Mouse (Mus musculus) adipocyte (in vitro differentiated cells): ENCODE data around the gene Fzd1.

ENCODE experiments used
- DNase-seq: peaks from one replicate; pipeline ENCODE4 v3.0.0-alpha.2; 2016; ENCODE audit warnings: low spot score

Gene Fzd1

GRCm38 (mm10) chr5:4757902-4758301 is at the start of gene Fzd1:
Gene Fzd1, minus strand, starts transcription at chr5:4758035.
- peak; percentile 96 for DNase-seq

GRCm38 (mm10) chr5:4805228-4805627 is 47.4 kb upstream of the Fzd1 start:
- no peak for DNase-seq

GRCm38 (mm10) chr5:4803708-4804107 is 45.9 kb upstream of the Fzd1 start:
- DNase-seq = no peak

DNA sequence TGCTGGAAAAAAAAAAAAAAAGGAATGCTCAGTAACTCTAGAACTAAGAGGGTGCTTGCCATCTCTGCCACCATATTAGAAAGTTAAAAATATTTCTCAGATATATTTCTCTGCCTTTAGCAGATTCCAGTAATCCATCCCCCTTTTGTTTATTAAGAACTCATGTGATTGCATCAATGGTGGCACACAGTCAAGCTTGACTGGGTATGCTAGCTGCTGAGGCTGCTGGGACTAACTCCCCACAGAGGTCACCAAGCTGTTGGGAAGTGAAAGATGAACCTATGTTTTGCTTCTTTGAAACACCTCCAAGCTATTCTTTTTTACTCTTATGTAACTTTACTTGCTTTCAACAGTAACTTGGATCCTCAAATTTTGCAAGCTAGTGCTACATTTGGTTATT is 44.1 kb upstream of the Fzd1 start:
- DNase-seq = peak; percentile 87

DNA sequence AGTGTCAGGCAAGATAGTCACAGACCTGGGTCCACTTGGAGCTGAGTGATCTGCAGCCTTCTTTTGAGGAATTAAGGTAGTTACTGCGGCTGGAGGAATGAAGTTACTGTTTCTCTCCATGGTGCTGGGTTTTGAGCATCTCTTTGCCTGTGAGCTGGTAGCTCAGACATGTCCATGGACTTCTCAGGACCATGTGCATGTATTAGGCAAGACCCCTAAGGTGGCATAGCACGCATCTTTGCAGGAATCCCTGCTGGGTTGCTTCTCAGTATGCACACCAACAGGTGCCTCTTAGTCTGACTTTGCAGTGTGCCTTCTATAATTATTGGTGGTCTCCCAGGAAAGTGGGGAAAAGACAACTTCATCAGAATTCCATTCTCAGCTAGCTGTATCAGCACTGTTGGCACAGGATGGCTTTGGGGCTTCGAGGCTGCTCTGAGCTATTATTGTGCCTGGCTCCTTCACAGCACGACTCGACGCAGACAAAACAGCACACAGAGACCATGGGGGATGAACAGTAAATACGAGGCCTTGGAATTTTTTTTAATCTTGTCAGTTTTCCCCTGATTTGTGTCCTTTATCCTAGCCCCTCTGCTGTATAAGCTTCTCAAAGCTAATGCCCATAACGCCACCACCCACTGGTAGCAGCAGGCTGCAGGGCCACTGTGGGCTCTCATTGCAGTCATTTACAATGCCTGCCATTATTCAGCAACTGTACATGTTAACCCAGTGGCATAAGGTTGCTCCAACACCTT is 43.4 kb upstream of the Fzd1 start:
- DNase-seq = no peak

GRCm38 (mm10) chr5:4791219-4791618 is 33.4 kb upstream of the Fzd1 start:
- DNase-seq = no peak

DNA sequence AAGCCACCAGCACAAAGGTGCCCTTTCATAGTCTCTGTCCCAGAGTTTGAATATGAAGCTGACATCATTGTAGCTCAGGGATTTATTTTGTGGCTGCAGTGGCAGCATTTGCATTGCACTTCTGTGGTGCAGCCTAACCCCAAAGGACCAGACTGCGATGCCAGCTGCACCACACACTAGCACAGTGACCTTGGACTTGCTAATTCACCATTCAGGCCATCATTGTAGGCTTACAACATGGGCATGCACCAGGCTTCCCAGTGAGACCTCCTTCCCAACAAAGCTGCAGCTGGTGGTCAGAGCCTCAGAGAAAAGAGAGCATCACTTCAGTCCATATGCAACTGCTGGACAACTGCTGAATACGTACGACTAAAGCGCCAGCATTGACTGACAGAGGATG is 32.4 kb upstream of the Fzd1 start:
- DNase-seq = no peak

DNA sequence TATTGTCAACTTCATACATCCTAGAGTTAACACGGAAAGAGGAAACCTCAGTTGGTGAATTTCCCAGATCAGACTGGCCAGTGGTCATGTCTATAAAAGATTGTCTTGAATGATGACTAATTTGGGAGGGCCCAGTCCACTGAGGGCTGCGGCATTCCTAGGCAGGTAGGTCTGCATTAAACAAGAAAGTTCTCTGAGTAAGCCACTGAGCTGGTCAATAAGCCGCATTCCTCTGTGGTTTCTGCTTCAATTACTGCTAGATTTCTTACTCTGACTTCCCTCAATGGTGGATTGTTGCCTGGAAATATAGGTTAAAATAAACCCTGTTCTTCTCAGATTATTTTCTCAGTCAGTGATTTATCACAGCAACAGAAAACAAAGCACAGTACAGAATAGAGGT is 30.6 kb upstream of the Fzd1 start:
- no peak for DNase-seq

- DNase-seq = no peak
Observed at GRCm38 (mm10) chr5:4786816-4787215, 29.0 kb upstream of the Fzd1 start.

DNA sequence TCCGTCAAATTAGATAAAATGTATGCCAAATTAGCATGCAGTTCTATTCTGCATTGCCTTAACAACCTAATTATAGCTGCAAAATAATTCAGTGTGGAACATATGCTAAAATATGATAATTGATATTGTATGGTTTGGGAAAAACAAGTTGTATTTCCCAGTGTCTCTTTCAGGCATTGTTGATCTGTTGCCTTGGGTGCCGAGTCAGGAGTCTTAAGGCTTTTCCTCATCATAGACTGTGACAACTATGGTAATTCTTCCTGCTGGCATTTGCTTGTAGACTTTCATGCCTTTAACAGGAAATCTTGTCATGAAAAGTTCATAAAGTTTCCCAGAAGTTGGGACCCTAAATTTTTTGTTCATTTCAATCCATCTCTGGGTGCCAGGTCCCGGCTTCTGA is 20.4 kb upstream of the Fzd1 start:
- DNase-seq = no peak

DNA sequence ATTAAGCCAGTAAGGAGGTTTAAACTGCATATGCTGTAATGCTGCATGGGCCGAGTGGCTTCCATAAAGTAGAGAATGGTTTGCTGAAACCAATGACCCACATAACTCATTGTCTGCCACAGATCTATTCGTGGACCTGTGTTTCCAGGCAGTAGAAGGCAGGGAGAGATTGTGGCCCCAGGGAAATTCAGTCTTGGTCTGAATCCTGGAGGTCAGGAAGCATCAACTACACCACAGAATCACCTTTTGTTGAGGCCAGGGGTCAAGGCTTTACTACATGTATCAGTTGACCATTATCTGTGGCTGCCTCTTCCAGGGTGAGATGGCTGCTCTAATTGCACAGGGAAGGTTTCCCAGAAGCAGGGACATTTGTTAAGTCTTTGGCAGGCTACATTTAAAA is 18.7 kb upstream of the Fzd1 start:
- DNase-seq = peak; percentile 34

DNA sequence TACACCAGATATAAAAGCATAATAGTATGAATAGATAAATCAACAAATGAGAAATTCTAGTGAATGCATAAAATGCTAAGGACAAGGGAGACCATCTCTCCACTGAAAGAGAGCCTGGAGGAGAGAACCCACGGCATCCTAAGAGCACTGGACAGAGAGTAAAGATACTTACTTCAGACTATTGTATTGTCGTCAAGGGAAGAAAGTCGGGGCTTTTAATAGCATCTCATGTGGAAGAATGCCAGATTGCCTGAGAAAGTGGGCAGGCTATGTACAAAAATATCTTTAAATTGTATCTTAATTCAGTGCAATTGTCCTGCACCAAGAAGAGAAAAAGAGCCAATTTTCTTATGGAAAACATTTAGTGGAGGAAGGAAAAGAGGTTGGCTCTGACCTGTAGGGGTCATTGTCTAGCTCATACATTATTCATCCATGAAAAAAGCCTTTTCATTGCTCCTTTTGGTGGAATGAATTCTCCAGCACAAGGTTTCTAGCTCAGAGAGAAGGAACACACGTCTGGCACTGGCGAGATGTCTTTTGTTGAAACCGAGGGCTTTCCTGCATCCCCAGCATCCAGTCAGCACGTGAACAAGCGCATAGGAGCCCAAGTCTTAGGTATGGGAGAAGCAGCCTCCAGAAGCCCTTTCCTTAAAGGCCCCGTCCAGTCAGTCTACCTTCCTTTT is 15.4 kb upstream of the Fzd1 start:
- no peak for DNase-seq

GRCm38 (mm10) chr5:4770609-4771008 is 12.8 kb upstream of the Fzd1 start:
- no peak for DNase-seq

DNA sequence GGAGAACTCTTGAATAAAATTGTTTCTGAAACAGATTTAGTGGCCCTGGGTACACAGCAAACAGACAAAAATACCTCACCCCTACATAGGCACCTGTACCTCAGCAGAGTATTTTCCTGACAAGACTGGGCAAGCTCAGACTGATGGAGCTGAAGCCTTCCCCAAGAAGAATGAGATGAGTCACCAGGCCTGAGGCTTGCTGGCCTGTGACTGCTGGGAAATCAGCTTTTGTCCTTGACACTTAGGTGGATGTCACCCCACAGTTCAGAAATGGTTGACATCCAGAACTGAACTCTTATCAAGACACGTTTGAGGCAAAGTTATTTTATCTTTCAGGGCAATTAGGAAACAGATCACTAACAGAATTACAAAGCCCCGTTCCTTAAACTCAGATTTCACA is 10.1 kb upstream of the Fzd1 start:
- no peak for DNase-seq

DNA sequence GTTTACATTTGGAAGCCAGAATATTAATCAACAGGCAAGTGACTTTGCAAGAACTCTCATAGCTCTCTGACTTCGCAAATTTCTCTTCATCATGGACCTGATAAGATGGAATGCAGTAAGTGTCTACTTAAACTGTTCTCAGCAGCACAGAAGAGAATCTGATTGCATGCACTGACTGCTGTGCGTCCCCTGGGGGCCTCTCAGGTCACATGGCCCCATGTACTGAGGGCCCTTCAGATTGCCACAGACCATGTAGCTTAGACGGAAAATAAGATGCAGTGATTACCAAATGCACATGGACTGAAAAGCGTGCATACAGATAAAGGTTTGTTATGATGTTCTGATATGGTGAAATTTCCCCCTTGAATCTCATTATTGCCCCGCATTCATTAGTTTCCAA is 8.9 kb upstream of the Fzd1 start:
- DNase-seq = no peak

GRCm38 (mm10) chr5:4761891-4762290 is 4.1 kb upstream of the Fzd1 start:
- DNase-seq = no peak

GRCm38 (mm10) chr5:4758331-4759080 is 671 bp upstream of the Fzd1 start:
- DNase-seq = no peak

DNA sequence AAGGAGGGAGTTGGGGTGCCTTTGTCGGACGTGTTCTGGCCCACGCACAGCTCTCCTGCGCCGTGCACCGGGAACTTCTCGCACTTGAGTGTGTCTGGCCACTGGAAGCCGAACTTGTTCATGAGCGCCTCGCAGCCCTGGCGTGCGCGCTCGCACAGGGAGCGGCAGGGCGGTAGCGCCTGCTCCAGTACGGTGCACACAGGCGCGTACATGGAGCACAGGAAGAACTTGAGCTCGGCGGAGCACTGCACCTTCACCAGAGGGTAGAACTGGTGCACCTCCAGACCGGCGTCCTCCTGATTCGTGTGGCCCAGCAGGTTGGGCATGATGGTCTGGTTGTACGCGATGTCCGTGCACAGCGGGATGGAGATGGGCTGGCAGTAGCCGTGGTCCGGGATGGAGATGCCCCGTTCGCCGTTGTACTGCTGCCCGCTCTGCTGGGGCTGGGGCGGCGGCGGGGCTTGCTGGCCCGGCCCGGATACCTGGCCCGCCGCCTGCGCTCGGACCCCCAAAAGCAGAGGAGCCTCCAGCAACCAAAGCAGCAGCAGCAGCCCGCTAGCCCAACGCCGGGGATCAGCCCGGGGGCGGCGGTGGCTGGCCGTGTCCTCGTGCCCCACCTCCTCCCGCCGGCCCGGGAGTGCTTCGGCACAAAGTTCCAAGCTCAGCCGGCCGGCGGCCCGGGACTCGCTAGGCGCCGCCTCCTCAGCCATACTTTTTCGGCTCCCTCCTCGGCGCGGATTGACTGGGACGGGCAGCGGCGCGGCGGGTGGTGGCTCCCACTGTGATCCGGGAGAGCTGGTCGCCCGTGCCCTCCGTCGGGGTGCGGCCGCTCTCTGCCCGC is 744 bp downstream of the Fzd1 start:
- DNase-seq = peak; percentile 79

DNA sequence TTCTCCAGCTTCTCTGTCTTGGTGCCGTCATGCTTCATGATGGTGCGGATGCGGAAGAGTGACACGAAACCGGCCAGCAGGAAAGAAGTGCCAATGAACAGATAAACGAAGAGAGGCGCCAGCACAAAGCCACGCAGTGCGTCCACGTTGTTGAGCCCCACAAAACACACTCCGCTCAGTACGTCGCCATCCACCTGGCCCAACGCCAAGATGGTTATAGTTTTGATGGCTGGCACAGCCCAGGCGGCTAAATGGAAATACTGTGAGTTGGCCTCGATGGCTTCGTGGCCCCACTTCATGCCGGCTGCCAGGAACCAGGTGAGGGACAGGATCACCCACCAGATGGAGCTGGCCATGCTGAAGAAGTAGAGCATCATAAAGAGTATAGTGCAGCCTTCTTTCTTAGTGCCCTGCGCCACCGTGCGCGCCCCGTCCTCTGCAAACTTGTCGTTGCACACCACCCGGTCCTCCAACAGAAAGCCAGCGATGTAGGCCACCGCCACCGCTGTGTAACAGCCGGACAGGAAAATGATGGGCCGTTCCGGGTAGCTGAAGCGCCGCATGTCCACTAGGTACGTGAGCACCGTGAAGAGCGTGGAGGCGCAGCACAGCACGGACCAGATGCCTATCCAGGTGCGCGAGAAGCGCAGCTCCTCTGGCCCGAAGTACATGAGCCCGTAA is 1.7 kb downstream of the Fzd1 start:
- no peak for DNase-seq

DNA sequence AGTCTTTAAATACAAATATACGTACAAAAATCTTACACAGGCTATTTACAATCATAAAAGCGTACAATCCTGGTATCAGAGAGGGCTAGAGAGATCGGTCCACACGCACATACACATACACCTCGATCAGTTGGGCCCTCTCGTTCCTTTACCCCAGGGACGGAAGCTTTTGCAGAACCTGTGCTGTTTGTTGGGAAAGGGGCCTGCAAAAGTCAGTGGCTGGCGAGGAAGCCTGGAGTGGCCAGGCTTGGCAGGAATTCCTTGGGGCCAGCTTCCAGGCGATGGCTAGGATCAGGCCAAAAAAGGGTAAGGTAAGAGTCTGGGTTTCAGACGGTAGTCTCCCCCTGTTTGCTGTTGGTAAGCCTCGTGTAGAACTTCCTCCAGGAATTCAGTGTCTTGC is 2.5 kb downstream of the Fzd1 start:
- DNase-seq = no peak

DNA sequence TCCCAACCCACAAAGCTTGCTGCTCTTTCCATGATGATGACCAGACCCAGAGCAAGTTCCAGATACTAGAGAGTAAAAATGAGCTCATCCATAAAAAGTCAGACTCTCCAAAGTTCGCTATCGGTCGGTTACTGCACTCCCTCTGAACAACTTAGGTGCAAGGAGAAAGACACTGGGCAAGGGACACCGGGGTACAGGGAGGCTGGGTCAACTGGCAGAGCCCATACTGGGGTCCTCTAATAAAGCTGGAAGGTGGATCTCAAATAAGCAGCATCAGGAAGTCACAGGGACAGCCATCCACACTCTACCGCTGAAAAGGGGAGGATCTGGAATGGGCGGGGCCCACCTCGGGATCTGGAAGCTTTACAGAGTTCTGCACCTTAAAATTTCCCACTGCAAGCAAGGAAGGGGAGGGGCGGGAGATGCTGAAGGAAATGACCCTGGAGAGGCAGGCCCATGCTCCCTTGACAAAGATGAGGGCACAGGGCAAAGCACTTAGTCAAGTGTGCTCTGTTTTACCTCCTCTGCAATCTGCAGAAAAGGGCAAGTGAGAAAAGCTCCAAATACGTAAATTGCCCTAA is 3.0 kb downstream of the Fzd1 start:
- no peak for DNase-seq
